Mouse (Mus musculus) CH12.LX (cell line): ENCODE measurements around the gene Optc. TPM values are rescaled to one million over a fixed set of nuclear protein-coding genes. Genes with fewer than 3 reads are reported as not detected.

Source experiments
- DNase-seq: peaks from one replicate; pipeline ENCODE4 v3.0.0-alpha.2; 2013; ENCODE audit errors: extremely low read depth
- H3K27ac ChIP-seq: 2 replicates; pipeline ENCODE4 v1.5.1; 2012; ENCODE audit warnings: low read depth, mild to moderate bottlenecking, control low read depth, moderate library complexity; ENCODE audit not compliant: insufficient read depth
- H3K27me3 ChIP-seq: replicated peaks from 2 replicates; pipeline ENCODE3; 2012; ENCODE audit warnings: inconsistent platforms
- H3K36me3 ChIP-seq, 2 experiments: replicated peaks in 1 of 2; 2 replicates each; pipeline versions ENCODE3 to v1.6.1; 2012; ENCODE audit warnings: inconsistent platforms in 1 of 2, low read length in 1 of 2, mild to moderate bottlenecking in 1 of 2, mixed read lengths in 1 of 2, moderate library complexity in 1 of 2; ENCODE audit not compliant: control insufficient read depth in 1 of 2, insufficient read depth in 1 of 2
- H3K4me1 ChIP-seq, 2 experiments: 2 replicates each; pipeline ENCODE4 v1.6.1; 2012; ENCODE audit warnings: inconsistent platforms in 1 of 2, moderate library complexity in 1 of 2; ENCODE audit not compliant: insufficient read depth in 2 of 2, control insufficient read depth in 1 of 2
- H3K4me2 ChIP-seq: 2 replicates; pipeline ENCODE4 v1.6.1; 2012; ENCODE audit warnings: low read depth, mild to moderate bottlenecking, control low read depth; ENCODE audit not compliant: poor library complexity, insufficient read depth, severe bottlenecking
- H3K4me3 ChIP-seq, 3 experiments: fragments of 150-350 bp in 1 of 3; sonication (generic) in 1 of 3; replicated peaks in 1 of 3; 2 replicates each; pipeline versions ENCODE3 to v1.5.1; 2011 to 2012; ENCODE audit warnings: low read depth in 2 of 3, low read length in 2 of 3, mild to moderate bottlenecking in 2 of 3, moderate library complexity in 2 of 3, control low read depth in 1 of 3, improper control_type of control experiment in 1 of 3, inconsistent platforms in 1 of 3, mixed read lengths in 1 of 3; ENCODE audit not compliant: poor library complexity in 1 of 3
- H3K79me2 ChIP-seq: replicated peaks from 2 replicates; pipeline ENCODE4 v1.6.1; 2012; ENCODE audit warnings: mild to moderate bottlenecking, moderate library complexity; ENCODE audit not compliant: control insufficient read depth, poor library complexity, insufficient read depth, severe bottlenecking; ENCODE audit errors: extremely low read depth
- H3K9ac ChIP-seq: 2 replicates; pipeline ENCODE4 v1.6.1; 2012; ENCODE audit warnings: low read depth, mild to moderate bottlenecking, control low read depth, moderate library complexity; ENCODE audit not compliant: insufficient read depth
- H3K9me3 ChIP-seq: replicated peaks from 2 replicates; pipeline ENCODE3; 2012; ENCODE audit warnings: low read length, inconsistent platforms, mixed read lengths
- BHLHE40 ChIP-seq: IDR thresholded peaks from 2 replicates; pipeline ENCODE4 v1.6.1; 2011; ENCODE audit warnings: mild to moderate bottlenecking, low read depth, low read length, improper control_type of control experiment
- CHD1 ChIP-seq: IDR thresholded peaks from 2 replicates; pipeline ENCODE4 v1.6.1; 2012; ENCODE audit warnings: low read depth, low read length, improper control_type of control experiment, inconsistent platforms
- CHD2 ChIP-seq: IDR thresholded peaks from 2 replicates; pipeline ENCODE4 v1.6.1; 2011; ENCODE audit warnings: low read length, improper control_type of control experiment
- CTCF ChIP-seq, 2 experiments: IDR thresholded peaks in 1 of 2; conservative IDR thresholded peaks in 1 of 2; 2 replicates each; pipeline ENCODE4 v1.5.1; 2011 to 2012; ENCODE audit warnings: low read depth in 2 of 2, low read length in 2 of 2, improper control_type of control experiment in 1 of 2, inconsistent platforms in 1 of 2, mild to moderate bottlenecking in 1 of 2, moderate library complexity in 1 of 2
- ELF1 ChIP-seq: IDR thresholded peaks from 2 replicates; pipeline ENCODE4 v1.6.1; 2014; ENCODE audit warnings: low read depth, mild to moderate bottlenecking, inconsistent platforms, low read length, improper control_type of control experiment
- GABPA ChIP-seq: IDR thresholded peaks from 2 replicates; pipeline ENCODE4 v1.6.1; 2012; ENCODE audit warnings: low read depth, low read length, improper control_type of control experiment, inconsistent platforms; ENCODE audit not compliant: insufficient replicate concordance
- HCFC1 ChIP-seq: IDR thresholded peaks from 2 replicates; pipeline ENCODE4 v1.6.1; 2012; ENCODE audit warnings: low read depth, mild to moderate bottlenecking, inconsistent platforms, low read length, improper control_type of control experiment
- IRF4 ChIP-seq: IDR thresholded peaks from 2 replicates; pipeline ENCODE4 v1.6.1; 2014; ENCODE audit warnings: low read depth, mild to moderate bottlenecking, inconsistent platforms, low read length, improper control_type of control experiment
- JUN ChIP-seq: IDR thresholded peaks from 2 replicates; pipeline ENCODE4 v1.6.1; 2011; ENCODE audit warnings: low read depth, mild to moderate bottlenecking, low read length, improper control_type of control experiment, moderate library complexity; ENCODE audit not compliant: insufficient read depth
- KAT2A ChIP-seq: IDR thresholded peaks from 2 replicates; pipeline ENCODE4 v1.6.1; 2012; ENCODE audit warnings: low read length, improper control_type of control experiment, inconsistent platforms; ENCODE audit not compliant: insufficient replicate concordance
- MAFK ChIP-seq: IDR thresholded peaks from 2 replicates; pipeline ENCODE4 v1.6.1; 2011; ENCODE audit warnings: low read length, improper control_type of control experiment; ENCODE audit not compliant: insufficient replicate concordance
- MXI1 ChIP-seq: IDR thresholded peaks from 2 replicates; pipeline ENCODE4 v1.6.1; 2011; ENCODE audit warnings: mild to moderate bottlenecking, low read depth, low read length, improper control_type of control experiment
- NELFE ChIP-seq: IDR thresholded peaks from 2 replicates; pipeline ENCODE4 v1.6.1; 2011; ENCODE audit warnings: low read depth, low read length, improper control_type of control experiment
- PAX5 ChIP-seq: IDR thresholded peaks from 2 replicates; pipeline ENCODE4 v1.6.1; 2012; ENCODE audit warnings: low read length, inconsistent platforms, mixed read lengths
- POLR2A ChIP-seq: IDR thresholded peaks from 2 replicates; pipeline ENCODE4 v1.6.1; 2011; ENCODE audit warnings: low read depth, mild to moderate bottlenecking, improper control_type of control experiment, low read length
- POLR2AphosphoS2 ChIP-seq: IDR thresholded peaks from 2 replicates; pipeline ENCODE4 v1.6.1; 2011; ENCODE audit warnings: low read depth, low read length, improper control_type of control experiment
- RAD21 ChIP-seq: IDR thresholded peaks from 2 replicates; pipeline ENCODE4 v1.6.1; 2011; ENCODE audit warnings: low read depth, mild to moderate bottlenecking, low read length, improper control_type of control experiment, moderate library complexity
- SMC3 ChIP-seq: IDR thresholded peaks from 2 replicates; pipeline ENCODE4 v1.6.1; 2011; ENCODE audit warnings: low read depth, low read length, improper control_type of control experiment
- TCF12 ChIP-seq: IDR thresholded peaks from 2 replicates; pipeline ENCODE4 v1.6.1; 2014; ENCODE audit warnings: low read depth, mild to moderate bottlenecking, inconsistent platforms, low read length, improper control_type of control experiment
- UBTF ChIP-seq: IDR thresholded peaks from 2 replicates; pipeline ENCODE4 v1.6.1; 2012; ENCODE audit warnings: low read depth, mild to moderate bottlenecking, inconsistent platforms, low read length, improper control_type of control experiment, moderate library complexity
- USF1 ChIP-seq: IDR thresholded peaks from 2 replicates; pipeline ENCODE4 v1.6.1; 2014; ENCODE audit warnings: low read depth, mild to moderate bottlenecking, inconsistent platforms, low read length, improper control_type of control experiment
- USF2 ChIP-seq: conservative IDR thresholded peaks from 2 replicates; pipeline ENCODE4 v1.6.1; 2011; ENCODE audit warnings: low read depth, low read length, improper control_type of control experiment
- ZKSCAN1 ChIP-seq: IDR thresholded peaks from 2 replicates; pipeline ENCODE4 v1.6.1; 2012; ENCODE audit warnings: low read depth, inconsistent platforms, low read length, improper control_type of control experiment, borderline replicate concordance
- ZNF384 ChIP-seq: IDR thresholded peaks from 2 replicates; pipeline ENCODE4 v1.6.1; 2012; ENCODE audit warnings: low read depth, low read length, improper control_type of control experiment, inconsistent platforms
- dilution Hi-C: fragments of 300-500 bp; cut with MboI; formaldehyde crosslinking; loops from 2 replicates; pipeline ENCODE4 v1.14.3; 2020; ENCODE audit warnings: low sequenced_read_pairs; ENCODE audit not compliant: extremely low pct_unique_long_range_greater_than_20kb, extremely low pct_ligation_motif_present
- in situ Hi-C: fragments of 300-500 bp; cut with MboI; formaldehyde crosslinking; loops from 3 replicates; pipeline ENCODE4 v1.14.3; 2019; ENCODE audit warnings: low sequenced_read_pairs, low pct_ligation_motif_present, low pct_unique_long_range_greater_than_20kb, mixed read lengths
- polyA plus RNA-seq: library from polyadenylated mRNA; unstranded; fragments of >175 nt; gene quantifications from 2 replicates; pipeline ENCODE4 v1.2.1, GENCODE M21; 2012; ENCODE audit warnings: low read depth; ENCODE audit not compliant: insufficient read length
- total RNA-seq, 2 experiments: library from RNA; depleted of rRNA; stranded (reverse); fragments of 300-350 nt in 1 of 2; fragments of >200 nt in 1 of 2; gene quantifications; 2 replicates each; pipeline ENCODE4 v1.2.3; 2012 to 2014

The Optc gene
- total and polyA plus RNA-seq, 3 experiments = not detected

DNA sequence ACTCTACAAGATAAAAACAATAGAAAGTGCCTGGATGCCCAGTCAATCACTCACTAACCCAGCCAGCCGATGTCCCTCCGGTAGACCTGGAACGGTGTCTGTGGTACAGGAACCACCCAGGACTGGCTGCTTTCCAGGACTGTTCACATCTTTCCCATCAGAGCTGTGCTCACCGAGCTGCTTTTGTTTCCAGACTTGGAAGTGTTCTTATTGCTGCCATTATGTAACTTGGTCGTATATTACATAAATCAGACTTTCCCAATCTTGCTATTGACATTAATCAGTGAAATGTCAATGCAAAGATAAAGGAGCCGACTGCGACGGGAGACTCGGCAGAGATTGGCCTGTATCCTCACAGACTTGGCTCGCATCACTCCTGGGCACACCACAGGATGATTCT lies 36.6 kb downstream of the Optc start:
- TF ChIP-seq BHLHE40 = no peak
- no peak for TF ChIP-seq CTCF (conservative IDR thresholded peaks at IDR 0.05 in 1 of 2, IDR thresholded peaks at IDR 0.05 in 1 of 2; ENCODE audit: low read depth in 2 of 2, low read length in 2 of 2)
- TF ChIP-seq MXI1 = no peak
- TF ChIP-seq RAD21 = no peak
- TF ChIP-seq GABPA = no peak
- no peak for TF ChIP-seq CHD2
- no peak for TF ChIP-seq SMC3
- dilution Hi-C loops = no loop called here
- Histone ChIP-seq H3K27me3 (no peaks in the 10 kb centered on the region), H3K4me3 (no peak overlapping the region), H3K9me3 (no peaks in the 10 kb centered on the region), H3K4me1 (no peaks in the 10 kb centered on the region), H3K9ac (no peak overlapping the region), H3K36me3 (no peaks in the 10 kb centered on the region), H3K27ac (no peak overlapping the region), H3K4me2 (no peak overlapping the region), H3K79me2 (no peaks in the 10 kb centered on the region)
- DNase-seq = no peak
- in situ Hi-C loops = no loop called here

DNA sequence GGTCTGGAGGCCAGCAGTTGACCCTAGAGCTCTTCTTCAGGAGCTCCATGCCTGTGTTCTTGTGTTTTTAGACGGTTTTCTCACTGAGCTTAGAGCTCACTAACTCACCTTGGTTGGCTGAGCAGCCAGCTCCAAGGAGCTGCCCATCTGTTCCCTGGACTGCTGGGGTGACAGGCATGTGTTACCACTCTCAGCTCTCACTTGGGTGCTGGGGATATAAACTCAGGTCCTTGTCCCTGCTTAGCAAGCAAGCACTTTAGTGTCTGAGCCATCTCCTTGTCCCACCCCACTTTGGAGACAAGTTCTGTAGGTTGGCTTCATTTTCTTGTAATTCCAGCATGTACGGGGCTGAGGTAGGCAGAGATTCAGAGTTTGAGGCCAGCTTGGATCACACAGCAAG lies 38.6 kb downstream of the Optc start:
- Histone ChIP-seq H3K36me3 (no peaks in the 10 kb centered on the region), H3K27me3 (no peaks in the 10 kb centered on the region), H3K27ac (no peak overlapping the region), H3K4me2 (no peak overlapping the region), H3K4me3 (no peak overlapping the region), H3K9me3 (no peaks in the 10 kb centered on the region), H3K9ac (no peak overlapping the region), H3K79me2 (no peaks in the 10 kb centered on the region), H3K4me1 (no peaks in the 10 kb centered on the region)
- in situ Hi-C loops = no loop called here
- TF ChIP-seq KAT2A = no peak
- no peak for TF ChIP-seq POLR2AphosphoS2
- no peak for TF ChIP-seq NELFE
- TF ChIP-seq POLR2A = no peak
- no peak for TF ChIP-seq HCFC1
- no peak for TF ChIP-seq JUN
- TF ChIP-seq ZNF384 = no peak
- TF ChIP-seq IRF4 = no peak
- no peak for TF ChIP-seq CHD1
- no peak for TF ChIP-seq USF1
- no peak for TF ChIP-seq SMC3
- no peak for TF ChIP-seq UBTF
- TF ChIP-seq BHLHE40 = no peak
- no peak for TF ChIP-seq ZKSCAN1
- no peak for TF ChIP-seq USF2
- TF ChIP-seq MAFK = no peak
- no peak for TF ChIP-seq ELF1
- no peak for TF ChIP-seq PAX5
- TF ChIP-seq TCF12 = no peak
- no peak for TF ChIP-seq CTCF (conservative IDR thresholded peaks at IDR 0.05 in 1 of 2, IDR thresholded peaks at IDR 0.05 in 1 of 2; ENCODE audit: low read depth in 2 of 2, low read length in 2 of 2)
- no peak for DNase-seq
- dilution Hi-C loops = no loop called here
